Mouse (Mus musculus): Measurements from ENCODE around the gene Pdcl3.
A peak's percentile ranks its signal among the peaks of the same experiment; 100 is the strongest.

The Pdcl3 gene

DNA sequence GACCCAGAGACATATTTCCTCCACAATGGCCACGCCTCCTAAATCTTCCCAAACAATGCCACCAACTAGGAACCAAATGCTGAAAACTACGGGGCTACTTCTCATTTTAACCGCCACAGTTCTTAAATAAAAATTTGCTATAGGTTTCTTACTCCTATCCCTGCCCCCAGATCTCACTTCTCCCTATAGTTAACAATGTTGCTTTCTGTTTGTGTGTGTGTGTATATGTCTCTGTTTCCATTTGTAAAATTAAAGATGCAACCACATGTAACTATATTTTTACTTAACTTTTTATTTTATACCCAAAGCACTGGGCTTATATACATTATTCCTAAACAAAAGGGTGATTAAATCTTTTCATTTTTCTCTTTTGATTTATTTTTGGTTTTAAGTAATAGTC, at the start of gene Pdcl3:
Gene Pdcl3 (plus strand): TSS at position 301 of the 400 bp plus-strand sequence.
- DNase-seq (ENCODE audit: low spot score) = no peak

DNA sequence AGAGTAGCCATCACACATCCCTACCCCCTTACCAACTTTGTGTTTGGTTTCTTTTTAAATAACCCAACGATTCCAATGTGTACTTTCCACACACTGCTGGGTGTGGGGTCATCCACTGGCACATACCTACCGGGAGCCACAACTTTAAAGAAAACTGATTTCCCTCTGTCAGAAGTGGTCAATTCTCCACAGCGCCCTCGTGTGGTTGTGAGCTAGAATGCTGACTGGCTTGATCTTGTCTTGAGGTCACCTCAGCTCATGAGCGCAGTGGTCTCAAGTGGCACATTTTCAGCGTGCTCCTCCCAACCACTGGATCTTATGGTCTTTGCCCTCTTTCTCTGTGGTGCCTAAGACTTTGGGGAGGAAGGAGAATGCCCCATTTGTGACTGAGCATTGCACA, 48.6 kb upstream of the Pdcl3 start:
- DNase-seq (ENCODE audit: low spot score) = no peak

GRCm38 (mm10) chr1:38938849-38939248, 46.6 kb upstream of the Pdcl3 start, which contains the start of gene Nms:
Nms (plus strand) TSS chr1:38939149.
- no peak for DNase-seq (ENCODE audit: low spot score)

DNA sequence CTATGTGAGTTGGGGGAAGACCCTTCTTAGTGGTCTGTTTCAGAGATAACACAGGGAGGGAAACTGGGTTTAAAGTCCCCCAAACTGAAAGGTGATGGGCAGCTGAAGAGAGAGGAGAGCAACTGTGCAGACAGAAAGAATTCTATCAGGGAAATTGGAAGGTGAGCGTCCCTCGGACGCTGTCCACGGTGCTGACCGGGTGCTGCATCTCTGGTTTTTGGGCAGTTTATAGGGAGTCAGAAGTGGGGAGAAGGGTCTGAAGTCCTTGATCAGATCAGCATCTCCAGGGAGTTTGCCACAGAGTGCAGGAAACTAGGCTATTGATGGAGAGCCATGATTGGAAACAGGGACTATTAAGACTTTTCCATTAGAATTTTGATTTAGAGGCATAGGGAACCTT, 45.8 kb upstream of the Pdcl3 start:
- no peak for DNase-seq (ENCODE audit: low spot score)

DNA sequence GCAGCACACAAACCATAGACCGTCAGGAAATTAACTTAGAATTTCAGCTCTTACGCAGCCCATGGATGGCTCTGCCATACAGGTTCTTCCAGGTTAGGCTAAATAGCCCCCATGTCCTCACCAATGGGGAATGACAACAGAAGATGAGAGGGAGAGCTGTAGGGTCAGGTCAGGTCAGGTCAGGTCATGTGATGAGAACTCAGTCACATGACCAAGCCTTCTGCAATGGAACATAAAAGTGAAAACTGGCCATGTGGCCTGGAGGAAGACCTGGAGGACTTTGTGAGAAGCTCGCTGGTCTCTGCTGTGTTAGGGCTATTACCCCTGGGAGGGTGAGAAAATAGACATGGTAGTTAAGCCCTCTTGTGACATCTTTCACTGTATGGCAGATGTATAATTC, 29.0 kb upstream of the Pdcl3 start:
- DNase-seq (ENCODE audit: low spot score) = no peak

- DNase-seq (ENCODE audit: low spot score) = no peak
These were observed 16.3 kb upstream of the Pdcl3 start for GRCm38 (mm10) chr1:38969116-38969515.

- DNase-seq (ENCODE audit: low spot score) = no peak
These were observed 13.7 kb upstream of the Pdcl3 start for GRCm38 (mm10) chr1:38971712-38972111.

- no peak for DNase-seq (ENCODE audit: low spot score)
These were observed 12.3 kb upstream of the Pdcl3 start for GRCm38 (mm10) chr1:38972986-38973592.

GRCm38 (mm10) chr1:38979953-38980352, 5.5 kb upstream of the Pdcl3 start:
- no peak for DNase-seq (ENCODE audit: low spot score)

DNA sequence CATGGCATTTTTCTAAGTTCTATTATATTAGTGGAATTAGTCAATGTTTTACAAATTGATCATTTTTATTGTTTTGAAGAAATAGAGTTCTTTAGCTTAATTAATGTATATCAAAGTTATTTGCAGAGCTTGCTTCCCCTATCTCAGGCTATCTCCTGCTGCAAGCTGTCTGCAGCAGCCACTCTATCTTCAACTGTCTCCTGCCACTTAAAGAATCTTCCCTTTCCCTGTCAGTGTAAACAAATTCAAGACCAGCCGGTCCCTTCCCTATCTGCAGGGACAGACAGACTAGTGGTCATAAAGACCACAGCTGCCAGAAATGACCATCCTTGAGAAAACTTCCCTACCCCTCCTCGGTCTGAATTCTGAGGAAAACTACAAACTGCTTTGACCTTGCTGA, 1.5 kb upstream of the Pdcl3 start:
- DNase-seq (ENCODE audit: low spot score) = no peak

DNA sequence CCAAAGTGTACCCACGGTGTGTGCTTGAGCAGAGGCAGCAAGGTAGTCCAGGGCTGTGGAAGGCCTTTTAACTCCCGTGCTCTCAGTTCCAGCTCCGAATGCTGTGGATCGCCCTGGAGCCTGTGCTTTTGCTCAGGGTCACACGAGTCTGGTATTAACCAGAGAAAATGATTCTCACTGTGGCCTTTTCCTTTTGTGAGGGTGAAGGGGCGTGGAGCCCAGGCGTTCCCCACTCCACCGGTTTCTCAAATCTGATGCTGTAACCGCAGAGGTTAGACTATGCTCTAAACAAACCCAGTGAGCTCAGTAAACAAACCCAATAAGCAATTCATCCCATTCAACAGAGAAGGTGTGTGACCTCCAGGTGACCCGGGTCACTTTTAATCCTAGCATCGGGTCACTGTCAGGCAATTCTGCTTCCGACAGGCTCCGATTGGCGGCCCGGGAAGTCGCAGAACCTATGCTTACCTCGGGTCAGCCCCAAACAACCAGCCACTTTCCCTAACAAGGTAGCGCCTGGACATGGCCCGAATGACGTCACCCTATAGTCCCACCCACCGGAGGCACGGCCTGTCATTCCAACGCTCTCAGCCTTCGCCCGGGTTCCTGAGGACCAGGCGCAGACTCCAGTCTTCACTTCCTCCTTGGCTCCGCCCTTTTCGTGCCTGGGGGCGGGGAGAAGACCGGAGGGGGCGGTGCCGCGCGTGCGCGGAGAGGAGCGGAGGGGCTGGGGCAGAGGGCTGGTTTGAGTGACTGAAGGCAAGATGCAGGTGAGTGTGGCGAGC, 1.9 kb downstream of the Pdcl3 start:
- DNase-seq (ENCODE audit: low spot score) = peak; percentile 96

DNA sequence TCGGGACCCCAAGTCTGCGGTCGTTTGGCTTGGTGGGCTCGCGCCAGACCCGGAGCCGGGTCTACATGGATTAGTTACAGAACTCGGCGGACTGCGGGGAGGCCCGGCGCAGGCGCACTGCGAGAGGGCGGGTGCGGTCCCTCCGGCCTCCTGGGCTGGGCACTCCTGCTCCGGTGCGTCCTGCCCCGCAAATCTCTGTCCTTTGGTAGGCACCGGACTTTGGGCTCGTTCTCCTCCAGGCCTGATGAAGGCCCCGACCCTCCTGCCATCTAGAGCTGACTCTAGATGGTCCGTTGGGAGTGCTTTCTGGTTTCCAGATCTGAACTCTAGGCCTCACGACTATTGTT, 2.4 kb downstream of the Pdcl3 start:
- DNase-seq (ENCODE audit: low spot score) = no peak

GRCm38 (mm10) chr1:38988357-38988756, 2.9 kb downstream of the Pdcl3 start:
- DNase-seq (ENCODE audit: low spot score) = no peak

GRCm38 (mm10) chr1:38992365-38992764, 7.0 kb downstream of the Pdcl3 start:
- DNase-seq (ENCODE audit: low spot score) = no peak

DNA sequence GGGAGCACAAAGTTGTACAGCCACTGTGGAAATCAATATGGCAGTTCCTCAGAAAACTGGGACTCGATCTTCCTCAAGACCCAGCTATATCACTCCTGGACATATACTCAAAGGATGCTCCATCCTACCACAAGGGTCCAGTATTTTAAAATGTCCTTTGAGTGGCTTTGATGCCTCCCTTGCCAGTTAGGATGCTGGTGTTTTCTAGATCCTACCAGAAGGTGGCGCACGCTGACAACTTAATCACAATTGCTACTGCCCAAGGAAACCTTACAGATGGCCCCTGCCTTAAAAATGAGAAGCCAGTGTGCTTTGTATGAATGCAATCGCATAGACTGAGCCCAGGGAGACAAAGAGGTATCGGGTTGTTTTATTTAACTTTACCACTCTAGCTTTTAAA, 15.7 kb downstream of the Pdcl3 start:
- DNase-seq (ENCODE audit: low spot score) = peak; percentile 49

DNA sequence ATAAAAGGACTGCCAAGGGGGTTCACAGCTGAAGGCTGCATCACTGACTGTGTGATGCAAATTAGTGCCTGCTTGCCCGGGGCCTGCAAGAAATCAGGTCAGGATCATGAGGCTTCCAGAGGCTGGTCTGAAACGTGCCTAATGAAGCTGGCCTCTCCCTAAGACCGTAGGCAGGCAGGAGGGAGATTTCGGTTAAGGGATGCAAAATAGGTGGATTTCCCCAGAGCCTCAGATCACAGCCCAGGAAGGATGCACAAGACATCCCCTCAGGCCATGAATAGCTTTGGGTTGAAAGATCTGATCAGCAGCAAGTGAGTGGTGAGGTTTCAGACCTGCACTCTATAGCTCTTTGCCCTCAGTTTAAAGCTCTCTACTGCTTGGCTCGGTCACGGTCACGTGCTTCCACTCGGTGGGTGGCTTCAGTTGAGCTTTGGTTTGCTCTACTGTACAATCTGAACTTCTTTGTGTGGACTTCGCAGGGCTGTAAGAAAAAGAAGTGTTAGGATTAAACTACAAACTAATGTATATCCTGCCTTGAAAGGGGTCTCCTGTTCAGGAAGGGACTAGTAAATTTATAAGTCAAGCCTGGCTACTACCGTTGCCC, 20.4 kb downstream of the Pdcl3 start:
- no peak for DNase-seq (ENCODE audit: low spot score)

GRCm38 (mm10) chr1:39006830-39007829, 21.7 kb downstream of the Pdcl3 start:
- DNase-seq (ENCODE audit: low spot score) = no peak

GRCm38 (mm10) chr1:39010583-39011021, 25.2 kb downstream of the Pdcl3 start:
- DNase-seq (ENCODE audit: low spot score) = peak; percentile 28

DNA sequence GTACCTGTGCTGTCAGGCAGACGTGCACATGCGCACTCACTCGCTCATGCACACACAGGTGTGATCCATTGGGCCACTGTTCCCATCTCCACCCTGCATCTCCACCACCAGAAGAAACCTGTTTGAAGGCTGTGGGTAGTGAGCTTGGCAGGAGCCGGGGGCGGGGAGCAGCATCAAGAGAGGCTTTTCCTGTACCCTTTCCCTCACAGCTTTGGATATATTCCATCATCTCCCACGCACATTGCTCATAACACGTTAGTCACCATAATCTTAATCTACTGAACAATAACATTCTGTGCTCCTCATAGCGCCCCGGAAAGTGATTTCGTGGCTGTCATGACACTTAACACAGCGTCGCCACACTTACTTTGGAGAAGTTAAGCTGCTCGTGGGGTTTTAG, 27.2 kb downstream of the Pdcl3 start:
- no peak for DNase-seq (ENCODE audit: low spot score)

DNA sequence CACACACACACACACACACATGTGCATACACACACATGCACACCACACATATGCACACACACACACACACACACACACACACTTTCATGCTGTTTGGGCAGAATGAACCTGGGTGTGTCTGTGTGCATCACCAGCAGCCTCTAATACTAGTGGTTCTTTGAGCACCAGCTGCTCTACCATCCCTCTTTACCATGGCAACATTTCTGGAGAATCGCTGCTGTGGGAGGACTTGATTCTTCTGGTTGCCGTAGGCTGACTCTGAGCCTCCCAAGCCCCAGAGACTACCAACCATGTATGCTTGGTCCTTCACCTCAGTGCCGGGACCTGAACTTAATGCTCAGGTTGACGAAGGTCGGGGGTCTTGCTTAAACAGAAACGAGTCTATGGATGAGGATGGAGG, 28.4 kb downstream of the Pdcl3 start:
- no peak for DNase-seq (ENCODE audit: low spot score)

- no peak for DNase-seq (ENCODE audit: low spot score)
These were observed 30.1 kb downstream of the Pdcl3 start for GRCm38 (mm10) chr1:39015529-39015928.

DNA sequence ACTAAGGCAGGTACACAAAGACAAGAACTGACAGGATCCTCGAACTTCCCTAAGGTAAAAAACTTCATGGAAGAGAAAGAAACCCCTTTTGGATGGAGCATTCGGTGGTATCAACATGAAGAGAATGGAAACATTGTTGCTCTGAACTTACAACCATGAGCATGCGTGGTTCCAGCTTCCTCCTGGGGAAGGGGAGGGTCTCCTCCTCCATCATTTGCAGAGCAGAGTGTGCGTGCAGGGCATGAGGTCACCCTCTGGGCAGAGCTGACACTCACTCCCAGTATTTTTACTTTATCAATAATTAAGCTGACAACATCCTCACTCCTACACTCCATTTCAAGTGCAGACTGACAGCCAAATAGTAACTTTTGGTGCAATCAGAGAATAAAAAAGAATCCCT, 32.5 kb downstream of the Pdcl3 start:
- DNase-seq (ENCODE audit: low spot score) = no peak

All from ovary, postnatal 10 days (tissue).